Mouse (Mus musculus) kidney, postnatal 0 days (tissue): ENCODE measurements around the gene Amotl1. TPM values are rescaled to one million over a fixed set of nuclear protein-coding genes. Genes with fewer than 3 reads are reported as not detected.

Experiments used
- ATAC-seq: fragments of 200-750 bp; cut with Nextera tagmentation; replicated peaks from 2 replicates; pipeline ENCODE4 v1.8.0; 2017; ENCODE audit warnings: low read depth, moderate number of reproducible peaks, moderate TSS enrichment, moderate library complexity; ENCODE audit not compliant: low FRiP score
- DNase-seq: peaks from one replicate; pipeline ENCODE4 v3.0.0-alpha.2; 2016; ENCODE audit warnings: low spot score
- H3K27ac ChIP-seq: fragments of 300-500 bp; sonication (generic); 2 replicates; pipeline ENCODE4 v1.5.1; 2014; ENCODE audit warnings: mild to moderate bottlenecking
- H3K27me3 ChIP-seq: fragments of 300-500 bp; sonication (generic); 2 replicates; pipeline ENCODE4 v1.6.1; 2014; ENCODE audit warnings: low read length, mixed read lengths; ENCODE audit not compliant: insufficient read depth
- H3K36me3 ChIP-seq: fragments of 300-500 bp; sonication (generic); 2 replicates; pipeline ENCODE4 v1.6.1; 2014; ENCODE audit warnings: low read length, mixed read lengths; ENCODE audit not compliant: insufficient read depth
- H3K4me1 ChIP-seq: fragments of 300-500 bp; sonication (generic); replicated peaks from 2 replicates; pipeline ENCODE4 v1.6.1; 2014; ENCODE audit warnings: antibody characterized with exemption, low read length, mixed read lengths; ENCODE audit not compliant: insufficient read depth
- H3K4me2 ChIP-seq: fragments of 300-500 bp; sonication (generic); 2 replicates; pipeline ENCODE4 v1.6.1; 2014; ENCODE audit warnings: mild to moderate bottlenecking, low read length, moderate library complexity, mixed read lengths
- H3K4me3 ChIP-seq: fragments of 300-500 bp; sonication (generic); replicated peaks from 2 replicates; pipeline ENCODE4 v1.5.1; 2014; ENCODE audit warnings: low read depth, low read length
- H3K9ac ChIP-seq: fragments of 300-500 bp; sonication (generic); 2 replicates; pipeline ENCODE4 v1.6.1; 2014; ENCODE audit warnings: low read depth, low read length
- H3K9me3 ChIP-seq: fragments of 300-500 bp; sonication (generic); replicated peaks from 2 replicates; pipeline ENCODE4 v1.6.1; 2016; ENCODE audit warnings: low read length, inconsistent platforms, mixed read lengths
- CTCF ChIP-seq: IDR thresholded peaks from 2 replicates; pipeline ENCODE4 v1.5.1; 2016; ENCODE audit warnings: antibody characterized with exemption, low read depth, mild to moderate bottlenecking, moderate library complexity
- WGBS: fragments of 180-500 bp; shearing (Covaris S2); extraction: QIAGEN DNeasy Blood & Tissue Kit; methylation state at CpG from one replicate; pipeline ENCODE4 v1.1.7; 2014; 5-methylcytosine and 5-hydroxymethylcytosine counted together
- polyA plus RNA-seq: library from polyadenylated mRNA; unstranded; fragments of >200 nt; fragmentation: Nextera tagmentation; extraction: Ambion mirVana; gene quantifications from 2 replicates; pipeline ENCODE4 v1.2.1, GENCODE M21; 2015

Gene Amotl1
- polyA plus RNA-seq, 1 experiment from 2014 or later, result 12.0 TPM

GRCm38 (mm10) chr9:14632365-14633163 lies 12.3 kb downstream of the Amotl1 start:
- DNase-seq (no peak), ATAC-seq (no peak)
- Histone ChIP-seq H3K4me1 (peaks cover 7% of the 10 kb centered on the region; the same call in 1 of the 2 replicates), H3K27me3 (no peaks in the 10 kb centered on the region), H3K9me3 (no peaks in the 10 kb centered on the region), H3K27ac (no peak overlapping the region), H3K36me3 (no peaks in the 10 kb centered on the region), H3K9ac (no peak overlapping the region), H3K4me2 (no peak overlapping the region), H3K4me3 (no peak overlapping the region)
- 51% methylated on average over 10 of the region's 10 CpGs for WGBS
- TF ChIP-seq CTCF, result no peak

DNA sequence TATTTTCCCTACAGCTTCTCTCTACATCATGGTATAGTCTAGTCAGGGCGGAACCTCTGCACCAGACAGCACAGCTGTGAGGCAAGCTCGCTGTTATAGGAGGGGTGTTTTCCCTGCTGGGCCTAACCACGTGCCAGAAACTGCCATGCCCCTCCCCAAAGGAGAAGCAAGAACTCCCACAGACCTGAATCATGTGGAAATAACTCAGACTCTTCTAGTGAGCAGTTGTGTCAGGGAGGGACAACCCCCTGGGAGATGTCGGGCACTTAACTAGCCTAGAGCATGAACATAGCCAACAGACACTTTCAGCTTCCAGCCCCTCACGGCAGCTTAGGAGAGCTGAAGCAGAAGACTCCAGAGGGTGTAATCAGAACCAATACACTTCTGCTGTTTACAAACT lies 13.1 kb downstream of the Amotl1 start:
- no peaks in the 10 kb centered on the region for H3K27me3 ChIP-seq
- H3K9me3 ChIP-seq, result no peaks in the 10 kb centered on the region
- ATAC-seq (no peak; the same call in 1 of the 2 replicates), DNase-seq (no peak)
- H3K27ac ChIP-seq, result no peak overlapping the region
- H3K4me2 ChIP-seq, result no peak overlapping the region
- H3K36me3 ChIP-seq, result no peaks in the 10 kb centered on the region
- no peak overlapping the region for H3K4me3 ChIP-seq
- TF ChIP-seq CTCF, result no peak
- no peak overlapping the region for H3K9ac ChIP-seq
- peaks cover 7% of the 10 kb centered on the region; the same call in 1 of the 2 replicates for H3K4me1 ChIP-seq
- 32% methylated on average over 5 of the region's 5 CpGs for WGBS

- Histone ChIP-seq H3K4me1 (peaks cover 14% of the 10 kb centered on the region; the same call in 1 of the 2 replicates), H3K27ac (no peak overlapping the region), H3K4me3 (no peak overlapping the region), H3K4me2 (no peak overlapping the region), H3K36me3 (no peaks in the 10 kb centered on the region), H3K9me3 (no peaks in the 10 kb centered on the region), H3K27me3 (no peaks in the 10 kb centered on the region), H3K9ac (no peak overlapping the region)
- TF ChIP-seq CTCF, result no peak
- ATAC-seq (no peak), DNase-seq (no peak)
- 74% methylated on average over 2 of the region's 2 CpGs for WGBS
These were observed 17.3 kb downstream of the Amotl1 start for GRCm38 (mm10) chr9:14627525-14627924.

DNA sequence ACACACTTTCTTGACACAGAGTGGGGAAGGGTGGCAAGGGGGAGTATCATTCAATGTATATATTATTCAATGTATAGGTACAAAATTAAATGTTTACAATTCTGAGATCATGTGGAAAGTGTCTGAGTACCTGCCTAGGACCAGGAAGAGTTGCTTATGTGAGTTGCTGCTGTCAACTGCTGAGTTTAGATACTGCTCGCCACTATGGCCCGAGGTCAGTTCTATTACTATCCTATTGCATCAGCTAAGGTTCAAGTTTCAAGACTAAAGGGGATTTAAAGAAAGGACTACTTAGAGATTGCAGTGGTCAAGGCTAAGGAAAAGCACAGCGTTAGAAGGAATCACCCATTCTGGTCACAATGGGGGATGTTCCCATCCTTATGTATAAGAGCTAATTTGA lies 18.9 kb downstream of the Amotl1 start:
- no peaks in the 10 kb centered on the region for H3K27me3 ChIP-seq
- no peak for TF ChIP-seq CTCF
- DNase-seq (no peak), ATAC-seq (no peak)
- H3K4me2 ChIP-seq, result no peak overlapping the region
- WGBS, result 83% methylated on average over 3 of the region's 3 CpGs
- no peak overlapping the region for H3K27ac ChIP-seq
- no peaks in the 10 kb centered on the region for H3K36me3 ChIP-seq
- 0 out of 2 replicates have a peak, but pooled peaks cover 7% of the 10 kb centered on the region for H3K4me1 ChIP-seq
- no peak overlapping the region for H3K9ac ChIP-seq
- H3K4me3 ChIP-seq, result no peak overlapping the region
- H3K9me3 ChIP-seq, result no peaks in the 10 kb centered on the region

- H3K27ac ChIP-seq, result no peak overlapping the region
- no peak overlapping the region for H3K9ac ChIP-seq
- H3K4me2 ChIP-seq, result no peak overlapping the region
- H3K4me3 ChIP-seq, result no peak overlapping the region
- 0 out of 2 replicates have a peak, but pooled peaks have one; percentile 36 for ATAC-seq
- H3K9me3 ChIP-seq, result no peaks in the 10 kb centered on the region
- WGBS, result 30% methylated on average over 3 of the region's 3 CpGs
- DNase-seq, result peak; percentile 17
- H3K36me3 ChIP-seq, result no peaks in the 10 kb centered on the region
- H3K27me3 ChIP-seq, result no peaks in the 10 kb centered on the region
- TF ChIP-seq CTCF, result no peak
- H3K4me1 ChIP-seq, result 0 out of 2 replicates have a peak, but pooled peaks cover 7% of the 10 kb centered on the region
These were observed 19.8 kb downstream of the Amotl1 start for GRCm38 (mm10) chr9:14625024-14625423.

DNA sequence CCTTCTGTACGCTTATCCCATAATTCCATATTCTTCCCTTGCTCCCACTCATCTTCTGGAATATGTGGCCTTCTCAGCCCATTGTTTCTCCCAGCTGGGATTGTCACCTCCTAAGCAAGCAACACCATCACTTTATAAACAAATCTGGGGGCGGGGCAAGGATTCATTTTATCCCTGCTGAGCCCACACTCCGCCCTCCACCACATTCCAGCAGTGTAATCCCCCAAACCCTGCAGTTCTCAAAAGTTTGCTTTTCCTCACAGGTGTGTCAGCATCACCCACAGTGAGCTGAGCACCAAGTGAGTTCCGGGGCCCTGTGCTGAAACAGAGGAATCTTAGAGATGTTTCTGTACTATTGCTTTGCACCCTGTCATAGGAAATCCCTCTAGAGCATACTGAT lies 20.9 kb downstream of the Amotl1 start:
- Histone ChIP-seq H3K4me2 (no peak overlapping the region), H3K9ac (no peak overlapping the region), H3K4me1 (0 out of 2 replicates have a peak, but pooled peaks cover 7% of the 10 kb centered on the region), H3K9me3 (no peaks in the 10 kb centered on the region), H3K4me3 (no peak overlapping the region), H3K27me3 (no peaks in the 10 kb centered on the region), H3K36me3 (no peaks in the 10 kb centered on the region), H3K27ac (no peak overlapping the region)
- no peak for TF ChIP-seq CTCF
- WGBS, result 64% methylated on average over 4 of the region's 4 CpGs
- ATAC-seq (no peak), DNase-seq (no peak)
